Mouse (Mus musculus) ES-E14 (cell line): ENCODE results near the gene Tpm4. TPM values are rescaled to one million over a fixed set of nuclear protein-coding genes. Genes with fewer than 3 reads are reported as not detected.

ENCODE experiments used
- DNase-seq: peaks from one replicate; pipeline ENCODE4 v3.0.0-alpha.2; 2013; ENCODE audit warnings: low read depth, low spot score
- H3K27ac ChIP-seq: 2 replicates; pipeline ENCODE4 v1.5.1; 2012; ENCODE audit warnings: low read depth, mild to moderate bottlenecking, low read length, moderate library complexity, mixed read lengths; ENCODE audit not compliant: poor library complexity, insufficient read depth, severe bottlenecking
- H3K36me3 ChIP-seq: 2 replicates; pipeline ENCODE4 v1.6.1; 2012; ENCODE audit warnings: mild to moderate bottlenecking, low read length, moderate library complexity, mixed read lengths; ENCODE audit not compliant: control insufficient read depth, poor library complexity, insufficient read depth, severe bottlenecking
- H3K4me1 ChIP-seq, 2 experiments: fragments of 150-350 bp in 1 of 2; sonication (generic) in 1 of 2; 2 replicates each; pipeline ENCODE4 v1.6.1; 2012; ENCODE audit warnings: low read length in 2 of 2, mild to moderate bottlenecking in 1 of 2, mixed read lengths in 1 of 2; ENCODE audit not compliant: control insufficient read depth in 2 of 2, insufficient read depth in 2 of 2, poor library complexity in 1 of 2
- H3K4me3 ChIP-seq, 2 experiments: fragments of 150-350 bp in 1 of 2; sonication (generic) in 1 of 2; 2 replicates each; pipeline ENCODE4 v1.5.1; 2012; ENCODE audit warnings: low read length in 2 of 2, low read depth in 1 of 2, mild to moderate bottlenecking in 1 of 2, mixed read lengths in 1 of 2; ENCODE audit not compliant: insufficient read depth in 1 of 2, poor library complexity in 1 of 2, severe bottlenecking in 1 of 2
- H3K9ac ChIP-seq: 2 replicates; pipeline ENCODE4 v1.6.1; 2012; ENCODE audit warnings: low read depth, mild to moderate bottlenecking, low read length, mixed read lengths; ENCODE audit not compliant: poor library complexity, insufficient read depth, severe bottlenecking
- H3K9me3 ChIP-seq: fragments of 150-350 bp; sonication (generic); 2 replicates; pipeline ENCODE4 v1.6.1; 2012; ENCODE audit warnings: low read depth, mild to moderate bottlenecking, low read length; ENCODE audit not compliant: control insufficient read depth, insufficient read depth
- CHD2 ChIP-seq: IDR thresholded peaks from 2 replicates; pipeline ENCODE4 v1.6.1; 2014; ENCODE audit warnings: mild to moderate bottlenecking, low read depth, low read length, inconsistent platforms
- HCFC1 ChIP-seq: IDR thresholded peaks from 2 replicates; pipeline ENCODE4 v1.6.1; 2012; ENCODE audit warnings: low read length, inconsistent platforms, borderline replicate concordance; ENCODE audit not compliant: insufficient read depth
- MAFK ChIP-seq: IDR thresholded peaks from 2 replicates; pipeline ENCODE4 v1.6.1; 2014; ENCODE audit warnings: mild to moderate bottlenecking, low read depth, low read length, inconsistent platforms; ENCODE audit not compliant: insufficient read depth
- ZC3H11A ChIP-seq: IDR thresholded peaks from 2 replicates; pipeline ENCODE4 v1.6.1; 2012; ENCODE audit warnings: low read depth, mild to moderate bottlenecking, inconsistent platforms, low read length, borderline replicate concordance
- ZNF384 ChIP-seq: IDR thresholded peaks from 2 replicates; pipeline ENCODE4 v1.6.1; 2012; ENCODE audit warnings: low read depth, low read length, inconsistent platforms
- in situ Hi-C, 2 experiments: fragments of 600-800 bp; cut with MboI; formaldehyde crosslinking; loops; one replicate each; pipeline ENCODE4 v1.15.1; 2025; ENCODE audit warnings: low sequenced_read_pairs in 2 of 2, inconsistent platforms in 1 of 2; ENCODE audit not compliant: unreplicated experiment in 2 of 2
- total RNA-seq: library from RNA; depleted of rRNA; stranded (reverse); fragments of 300-350 nt; gene quantifications from 2 replicates; pipeline ENCODE4 v1.2.3, GENCODE M21; 2012

Tpm4 gene
- total RNA-seq, 1 experiment = 146 TPM

DNA sequence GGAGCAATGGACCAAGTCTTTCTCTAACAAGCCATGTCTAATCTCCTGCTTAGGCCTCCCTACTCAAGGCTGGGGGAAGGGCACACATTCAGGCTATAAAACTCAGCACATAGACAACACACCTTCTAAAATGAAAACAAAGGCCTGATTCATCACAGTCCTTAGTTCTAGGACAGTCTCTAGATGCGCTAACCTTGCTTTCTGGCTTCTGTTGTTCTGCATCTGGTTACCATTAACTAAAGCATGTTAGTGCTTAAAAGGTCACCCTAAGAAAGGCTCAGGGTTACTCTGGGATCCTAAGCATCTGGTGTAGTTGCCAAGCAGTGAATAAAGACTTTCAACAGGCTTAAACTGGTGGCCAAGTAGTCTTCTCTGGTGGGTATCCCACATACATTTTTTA is 12.8 kb upstream of the Tpm4 start:
- Histone ChIP-seq H3K4me1 (no peaks in the 10 kb centered on the region), H3K4me3 (no peak overlapping the region), H3K27ac (no peak overlapping the region), H3K9me3 (no peaks in the 10 kb centered on the region), H3K36me3 (no peaks in the 10 kb centered on the region), H3K9ac (no peak overlapping the region)
- in situ Hi-C loops = no loop called here
- no peak for DNase-seq
- TF ChIP-seq MAFK (no peak), HCFC1 (no peak), CHD2 (no peak), ZNF384 (no peak), ZC3H11A (no peak)

DNA sequence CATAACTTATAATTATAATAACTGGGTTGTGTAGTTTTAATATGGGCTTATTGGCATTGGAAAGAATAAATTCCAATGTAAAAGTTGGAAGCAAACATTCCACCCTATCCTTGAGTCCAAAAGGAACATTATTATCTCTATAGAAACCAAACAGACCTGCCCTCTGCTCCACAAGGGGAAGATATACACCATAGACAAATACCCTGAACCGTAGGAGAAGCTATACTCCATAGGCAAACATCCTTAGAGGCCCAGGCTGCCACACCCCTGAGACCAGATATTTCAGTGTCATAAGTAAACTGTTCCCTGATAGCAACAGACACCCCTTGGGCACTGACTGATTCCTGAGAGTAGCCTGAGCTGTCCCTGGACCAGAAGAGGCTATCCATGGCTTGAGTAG is 6.9 kb upstream of the Tpm4 start:
- Histone ChIP-seq H3K27ac (no peak overlapping the region), H3K4me3 (no peak overlapping the region), H3K36me3 (no peaks in the 10 kb centered on the region), H3K4me1 (no peaks in the 10 kb centered on the region), H3K9me3 (no peaks in the 10 kb centered on the region), H3K9ac (no peak overlapping the region)
- in situ Hi-C loops = no loop called here
- no peak for TF ChIP-seq HCFC1
- TF ChIP-seq MAFK = no peak
- TF ChIP-seq ZC3H11A = no peak
- no peak for TF ChIP-seq CHD2
- TF ChIP-seq ZNF384 = no peak
- no peak for DNase-seq

DNA sequence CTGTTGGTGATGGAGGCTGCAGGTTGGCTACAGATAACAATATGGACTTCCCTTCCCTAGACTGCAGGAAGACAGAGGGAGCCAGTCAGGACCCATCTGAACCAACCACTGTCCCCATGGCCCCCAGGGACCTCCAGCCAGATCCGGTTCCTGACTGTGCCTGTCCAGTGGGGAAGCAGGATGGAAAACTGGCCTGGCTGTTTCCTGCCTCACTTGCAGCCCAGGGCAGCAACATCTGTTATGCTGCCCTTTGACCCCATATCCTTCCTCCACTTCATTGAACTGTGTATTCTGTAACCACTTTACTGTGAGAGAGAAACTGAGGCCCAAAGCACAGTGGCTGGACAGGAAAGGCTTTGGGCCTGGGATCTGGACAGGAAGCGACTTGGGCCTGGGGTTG is 3.5 kb upstream of the Tpm4 start:
- Histone ChIP-seq H3K4me1 (peaks cover 0 to 4% of the 10 kb centered on the region in 2 experiments; a peak in 1 of 4 replicates), H3K9ac (no peak overlapping the region), H3K36me3 (no peaks in the 10 kb centered on the region), H3K4me3 (no peak overlapping the region), H3K27ac (no peak overlapping the region), H3K9me3 (no peaks in the 10 kb centered on the region)
- in situ Hi-C loops = no loop called here
- DNase-seq = no peak
- TF ChIP-seq ZC3H11A (no peak), HCFC1 (no peak), CHD2 (no peak), MAFK (no peak), ZNF384 (no peak)

DNA sequence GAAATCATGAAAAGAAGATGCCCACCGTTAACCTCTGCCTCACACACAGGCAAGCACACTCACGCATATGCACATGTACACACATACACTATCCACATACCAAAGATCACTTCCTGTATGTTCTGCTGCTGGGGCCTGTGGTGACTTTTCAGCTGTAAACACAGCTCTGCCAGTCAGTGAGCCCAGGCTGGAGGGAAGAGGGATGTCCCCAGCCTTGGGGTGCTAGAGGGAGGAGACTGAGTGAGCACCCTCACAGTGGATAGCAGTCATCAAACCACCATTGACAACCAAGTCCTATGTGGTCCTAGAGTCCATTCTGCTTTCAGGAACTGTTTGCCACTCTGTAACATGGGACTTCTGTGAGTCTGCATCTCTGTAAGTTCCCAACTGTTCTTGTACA is 2.9 kb upstream of the Tpm4 start:
- TF ChIP-seq MAFK (no peak), HCFC1 (no peak), ZNF384 (no peak), ZC3H11A (no peak), CHD2 (no peak)
- Histone ChIP-seq H3K36me3 (no peaks in the 10 kb centered on the region), H3K9me3 (no peaks in the 10 kb centered on the region), H3K4me1 (peaks cover 0 to 4% of the 10 kb centered on the region in 2 experiments; a peak in 1 of 4 replicates), H3K27ac (no peak overlapping the region), H3K4me3 (no peak overlapping the region), H3K9ac (no peak overlapping the region)
- in situ Hi-C loops = no loop called here
- DNase-seq = no peak

DNA sequence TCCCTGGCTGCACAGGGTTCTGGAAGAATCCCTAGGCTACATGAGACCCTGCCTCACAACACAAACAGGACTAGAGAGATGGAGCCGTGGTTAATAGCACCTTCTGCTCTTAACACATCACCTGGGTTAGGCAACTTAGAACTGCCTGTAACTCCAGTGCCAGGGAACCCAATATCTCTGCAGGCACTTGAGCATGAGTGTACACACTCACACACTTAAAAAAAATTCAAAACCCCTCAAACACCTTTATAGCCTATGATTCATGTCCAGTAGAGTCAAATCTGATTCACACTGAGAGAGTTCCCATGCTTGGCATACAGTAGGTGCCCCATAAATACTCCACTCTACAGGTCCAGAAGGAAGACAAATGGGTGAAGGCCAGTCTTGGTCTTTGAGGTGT is 2.4 kb upstream of the Tpm4 start:
- Histone ChIP-seq H3K4me3 (no peak overlapping the region), H3K36me3 (no peaks in the 10 kb centered on the region), H3K9ac (no peak overlapping the region), H3K4me1 (peaks cover under 1 to 5% of the 10 kb centered on the region in 2 experiments; a peak in 2 of 4 replicates), H3K9me3 (no peaks in the 10 kb centered on the region), H3K27ac (no peak overlapping the region)
- in situ Hi-C loops = no loop called here
- TF ChIP-seq CHD2 (no peak), HCFC1 (no peak), MAFK (no peak), ZNF384 (no peak), ZC3H11A (no peak)
- no peak for DNase-seq
